Mouse (Mus musculus) heart, adult 2 months (tissue): ENCODE measurements around the gene Cfap97d1. TPM values are rescaled to one million over a fixed set of nuclear protein-coding genes. Genes with fewer than 3 reads are reported as not detected.

Experiments used
- DNase-seq, 2 experiments: peaks; one replicate each; pipeline ENCODE4 v3.0.0; 2021
- H3K27ac ChIP-seq: fragments of 200-600 bp; 2 replicates; pipeline ENCODE4 v1.8.1; 2022
- H3K27me3 ChIP-seq: fragments of 200-500 bp; 2 replicates; pipeline ENCODE4 v1.6.1; 2012; ENCODE audit warnings: mild to moderate bottlenecking, low read length, inconsistent platforms, mixed read lengths; ENCODE audit not compliant: control insufficient read depth, insufficient read depth
- H3K36me3 ChIP-seq: fragments of 200-500 bp; 2 replicates; pipeline ENCODE4 v1.6.1; 2012; ENCODE audit warnings: low read length, inconsistent platforms; ENCODE audit not compliant: control insufficient read depth, insufficient read depth
- H3K4me1 ChIP-seq: fragments of 200-500 bp; 2 replicates; pipeline ENCODE4 v1.6.1; 2011; ENCODE audit warnings: low read length; ENCODE audit not compliant: control insufficient read depth, insufficient read depth
- H3K4me3 ChIP-seq: fragments of 200-600 bp; 2 replicates; pipeline ENCODE4 v1.8.1; 2022
- H3K79me2 ChIP-seq: fragments of 200-500 bp; replicated peaks from 2 replicates; pipeline ENCODE4 v1.6.1; 2012; ENCODE audit warnings: mild to moderate bottlenecking, inconsistent platforms, low read length, moderate library complexity, mixed read lengths; ENCODE audit not compliant: control insufficient read depth, insufficient read depth
- H3K9ac ChIP-seq: fragments of 200-500 bp; 2 replicates; pipeline ENCODE4 v1.6.1; 2012; ENCODE audit warnings: low read depth, mild to moderate bottlenecking, control low read depth, inconsistent platforms, low read length, mixed read lengths
- CTCF ChIP-seq: fragments of 200-600 bp; IDR thresholded peaks from 2 replicates; pipeline ENCODE4 v1.8.1; 2022; ENCODE audit warnings: antibody characterized with exemption, mild to moderate bottlenecking, moderate library complexity
- EP300 ChIP-seq: fragments of 200-500 bp; IDR thresholded peaks from 2 replicates; pipeline ENCODE4 v1.6.1; 2011; ENCODE audit warnings: low read depth, low read length, control low read depth; ENCODE audit not compliant: insufficient read depth
- POLR2A ChIP-seq: fragments of 200-500 bp; IDR thresholded peaks from 2 replicates; pipeline ENCODE4 v1.6.1; 2011; ENCODE audit warnings: mild to moderate bottlenecking, low read depth, low read length, control low read depth; ENCODE audit not compliant: insufficient read depth
- WGBS: fragments of 180-500 bp; shearing (Covaris S2); methylation state at CpG from one replicate; pipeline ENCODE4 v1.1.7; 2018; 5-methylcytosine and 5-hydroxymethylcytosine counted together
- intact Hi-C: fragments of 180-260 bp; cut with DNase I; formaldehyde crosslinking; loops from one replicate; pipeline ENCODE4 v1.15.1; 2025
- polyA plus RNA-seq: library from polyadenylated mRNA; depleted of rRNA; stranded (reverse); fragments of >200 nt; gene quantifications from 2 replicates; pipeline ENCODE4 v1.2.3, GENCODE M21; 2012; rRNA removed
- total RNA-seq, 2 experiments: library from RNA; stranded (reverse); gene quantifications; 2 replicates each; pipeline ENCODE4 v1.2.3; 2021

Cfap97d1 gene
- total and polyA plus RNA-seq, 3 experiments, result not detected

- no peak for DNase-seq
- WGBS, result 84% methylated on average over 6 of the region's 6 CpGs
- Histone ChIP-seq H3K79me2 (no peaks in the 10 kb centered on the region), H3K4me1 (no peaks in the 10 kb centered on the region), H3K27me3 (no peaks in the 10 kb centered on the region), H3K4me3 (no peak overlapping the region), H3K27ac (no peak overlapping the region), H3K9ac (no peak overlapping the region), H3K36me3 (no peaks in the 10 kb centered on the region)
- intact Hi-C loops, result no loop called here
- TF ChIP-seq POLR2A (no peak), CTCF (no peak), EP300 (no peak)
Observed at GRCm38 (mm10) chr11:102037789-102038188, 53.7 kb downstream of the Cfap97d1 start.

- Histone ChIP-seq H3K36me3 (no peaks in the 10 kb centered on the region), H3K79me2 (no peaks in the 10 kb centered on the region), H3K4me3 (0 out of 2 replicates have a peak overlapping the region, but pooled peaks have one; percentile 12), H3K27me3 (no peaks in the 10 kb centered on the region), H3K9ac (no peak overlapping the region), H3K4me1 (no peaks in the 10 kb centered on the region; the same call in 1 of the 2 replicates), H3K27ac (peak overlapping the region; percentile 70)
- WGBS, result 38% methylated on average over 13 of the region's 13 CpGs
- TF ChIP-seq CTCF, result no peak
- TF ChIP-seq POLR2A, result no peak
- TF ChIP-seq EP300, result no peak
- DNase-seq, result no peak
- intact Hi-C loops, result loop anchor here (1.0 kb wide), 1 partner anchor 53 kb away; no protein-coding TSS in a partner anchor
Observed at GRCm38 (mm10) chr11:102039487-102040137, 55.5 kb downstream of the Cfap97d1 start.

- H3K9ac ChIP-seq, result no peak overlapping the region
Observed at GRCm38 (mm10) chr11:102040138-102040524, 56.1 kb downstream of the Cfap97d1 start.

GRCm38 (mm10) chr11:102040646-102041045, 56.6 kb downstream of the Cfap97d1 start:
- intact Hi-C loops, result loop anchor here (1.0 kb wide), 1 partner anchor 54 kb away; no protein-coding TSS in a partner anchor

More at GRCm38 (mm10) chr11:102040138-102040524, 56.1 kb downstream of the Cfap97d1 start:
- Histone ChIP-seq H3K79me2 (no peaks in the 10 kb centered on the region), H3K27me3 (no peaks in the 10 kb centered on the region), H3K4me3 (no peak overlapping the region), H3K27ac (peak overlapping the region; percentile 70), H3K4me1 (no peaks in the 10 kb centered on the region; the same call in 1 of the 2 replicates), H3K36me3 (no peaks in the 10 kb centered on the region)
- intact Hi-C loops, result loop anchor here (1.0 kb wide), 1 partner anchor 54 kb away; no protein-coding TSS in a partner anchor
- WGBS, result 0% methylated on average over 9 of the region's 9 CpGs
- TF ChIP-seq POLR2A, result peak; percentile 56; the same call in 1 of the 2 replicates
- peak; percentile 81 for TF ChIP-seq EP300
- peak; percentile 93 for TF ChIP-seq CTCF
- DNase-seq, result peak; percentile 88 to 94

GRCm38 (mm10) chr11:102041350-102041949, 57.4 kb downstream of the Cfap97d1 start, which contains the start of gene Cd300lg:
Gene Cd300lg, plus strand, starts transcription at chr11:102041509.
- peak within 1 kb of the TSS; percentile 75 for H3K27ac ChIP-seq
- no peaks in the 10 kb centered on the region for H3K79me2 ChIP-seq
- peak; percentile 55 to 70 for DNase-seq
- no peaks in the 10 kb centered on the region for H3K27me3 ChIP-seq
- intact Hi-C loops, result no loop called here
- no peaks in the 10 kb centered on the region for H3K36me3 ChIP-seq
- H3K4me3 ChIP-seq, result peak within 1 kb of the TSS; percentile 58
- TF ChIP-seq POLR2A, result peak; percentile 94
- TF ChIP-seq EP300, result no peak
- H3K4me1 ChIP-seq, result peaks cover 4% of the 10 kb centered on the region; the same call in 1 of the 2 replicates
- WGBS, result 24% methylated on average over 5 of the region's 5 CpGs
- H3K9ac ChIP-seq, result peak within 1 kb of the TSS; percentile 74

More at GRCm38 (mm10) chr11:102040646-102041045, 56.6 kb downstream of the Cfap97d1 start:
- no peak overlapping the region for H3K9ac ChIP-seq
- no peaks in the 10 kb centered on the region for H3K79me2 ChIP-seq
- peak in 1 of 2 experiments; percentile 20 for DNase-seq
- peak overlapping the region; percentile 31; the same call in 1 of the 2 replicates for H3K27ac ChIP-seq
- no peaks in the 10 kb centered on the region for H3K27me3 ChIP-seq
- TF ChIP-seq POLR2A, result no peak
- no peak for TF ChIP-seq CTCF
- TF ChIP-seq EP300, result no peak
- H3K4me3 ChIP-seq, result no peak overlapping the region
- no peaks in the 10 kb centered on the region for H3K36me3 ChIP-seq
- peaks cover 3% of the 10 kb centered on the region; the same call in 1 of the 2 replicates for H3K4me1 ChIP-seq
- WGBS, result 75% methylated on average over 4 of the region's 4 CpGs

Other genes starting within 250 kb of the Cfap97d1 start
- not detected for gene Etv4, start 198.9 kb upstream of the Cfap97d1 start, total RNA-seq
- 0.59 and 0.61 TPM in 2 replicates for gene Etv4, start 198.9 kb upstream of the Cfap97d1 start, polyA plus RNA-seq
- gene Meox1, start 89.9 kb upstream of the Cfap97d1 start, total RNA-seq, result 1 to 10 TPM; 5.6 to 7.3 TPM
- 7.2 and 15.1 TPM in 2 replicates for gene Meox1, start 89.9 kb upstream of the Cfap97d1 start, polyA plus RNA-seq
- gene Sost, start 17.3 kb upstream of the Cfap97d1 start, total RNA-seq, result 1 to 10 TPM; 2.1 to 3.2 TPM
- 5.8 and 7.0 TPM in 2 replicates for gene Sost, start 17.3 kb upstream of the Cfap97d1 start, polyA plus RNA-seq
- gene Dusp3, start 2.7 kb downstream of the Cfap97d1 start, total RNA-seq, result 100 to 1,000 TPM; 103 to 131 TPM
- gene Dusp3, start 2.7 kb downstream of the Cfap97d1 start, polyA plus RNA-seq, result 97.7 and 101 TPM in 2 replicates
- 1 to 10 TPM; 1.4 to 1.5 TPM for gene Mpp3, start 44.2 kb downstream of the Cfap97d1 start, total RNA-seq
- 4.5 and 5.3 TPM in 2 replicates for gene Mpp3, start 44.2 kb downstream of the Cfap97d1 start, polyA plus RNA-seq
- gene Cd300lg, start 57.2 kb downstream of the Cfap97d1 start, total RNA-seq, result 10 to 100 TPM; 51.6 to 70.1 TPM
- 102 and 143 TPM in 2 replicates for gene Cd300lg, start 57.2 kb downstream of the Cfap97d1 start, polyA plus RNA-seq
- gene Mpp2, start 104.2 kb downstream of the Cfap97d1 start, total RNA-seq, result 1 to 10 TPM; 2.3 to 2.6 TPM
- 5.3 and 5.6 TPM in 2 replicates for gene Mpp2, start 104.2 kb downstream of the Cfap97d1 start, polyA plus RNA-seq
- gene Ppy, start 117.0 kb downstream of the Cfap97d1 start, total RNA-seq, result not detected
- not detected in 2 replicates for gene Ppy, start 117.0 kb downstream of the Cfap97d1 start, polyA plus RNA-seq
- not detected for gene Pyy, start 123.6 kb downstream of the Cfap97d1 start, total RNA-seq
- not detected in 2 replicates for gene Pyy, start 123.6 kb downstream of the Cfap97d1 start, polyA plus RNA-seq
- not detected for gene Nags, start 161.2 kb downstream of the Cfap97d1 start, total RNA-seq
- 0.06 and 0.12 TPM in 2 replicates for gene Nags, start 161.2 kb downstream of the Cfap97d1 start, polyA plus RNA-seq
- gene Tmem101, start 172.1 kb downstream of the Cfap97d1 start, total RNA-seq, result 10 to 100 TPM; 12.2 to 13.6 TPM
- gene Tmem101, start 172.1 kb downstream of the Cfap97d1 start, polyA plus RNA-seq, result 19.5 and 20.7 TPM in 2 replicates
- gene Lsm12, start 201.0 kb downstream of the Cfap97d1 start, total RNA-seq, result 10 to 100 TPM; 49.4 to 50.2 TPM
- 32.5 and 42.4 TPM in 2 replicates for gene Lsm12, start 201.0 kb downstream of the Cfap97d1 start, polyA plus RNA-seq
- gene G6pc3, start 205.3 kb downstream of the Cfap97d1 start, total RNA-seq, result 10 to 100 TPM; 44.8 to 50.6 TPM
- 89.9 and 95.3 TPM in 2 replicates for gene G6pc3, start 205.3 kb downstream of the Cfap97d1 start, polyA plus RNA-seq
- gene Hdac5, start 245.9 kb downstream of the Cfap97d1 start, total RNA-seq, result 100 to 1,000 TPM; 113 to 137 TPM
- gene Hdac5, start 245.9 kb downstream of the Cfap97d1 start, polyA plus RNA-seq, result 92.6 and 98.5 TPM in 2 replicates